Mouse (Mus musculus): ENCODE results near the gene Axl.
"Not testable (repeated sequence)": the region's sequence is repeated elsewhere in the genome, so short reads cannot be mapped to it uniquely, and the experiment has no call there.

The Axl gene

GRCm38 (mm10) chr7:25793679-25794078 lies 5.2 kb upstream of the Axl start:
- no peak for DNase-seq (ENCODE audit: low spot score in 2 of 2)

GRCm38 (mm10) chr7:25792966-25793365 lies 4.5 kb upstream of the Axl start:
- DNase-seq (ENCODE audit: low spot score in 2 of 2): not testable (repeated sequence)

DNA sequence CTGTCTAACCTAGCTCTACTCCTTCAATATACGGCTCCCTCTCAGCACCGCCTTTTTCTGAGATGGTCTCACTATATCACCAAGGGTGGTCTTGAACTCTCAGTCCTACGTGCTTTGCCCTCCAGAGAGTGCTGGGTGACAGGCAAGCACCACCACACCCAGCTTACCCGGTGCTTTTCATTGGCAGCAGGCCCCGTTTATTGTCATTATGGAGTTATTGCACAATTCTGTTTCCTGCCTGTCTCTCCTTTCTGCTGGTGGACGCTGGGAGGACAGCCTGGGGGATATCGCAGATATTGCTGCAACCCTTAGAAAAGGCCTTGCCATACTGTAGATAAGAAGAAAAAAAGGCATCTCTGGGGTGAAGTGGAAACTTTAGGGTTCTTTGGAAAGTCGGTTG lies 2.1 kb upstream of the Axl start:
- no peak for DNase-seq (ENCODE audit: low spot score in 2 of 2)

- no peak for DNase-seq (ENCODE audit: low spot score in 2 of 2)
These were observed 580 bp upstream of the Axl start for GRCm38 (mm10) chr7:25789129-25789440.

- no peak for DNase-seq (ENCODE audit: low spot score in 2 of 2)
These were observed 867 bp downstream of the Axl start for GRCm38 (mm10) chr7:25787456-25788219.

- DNase-seq (ENCODE audit: low spot score in 2 of 2): no peak
These were observed 1.5 kb downstream of the Axl start for GRCm38 (mm10) chr7:25786974-25787373.

DNA sequence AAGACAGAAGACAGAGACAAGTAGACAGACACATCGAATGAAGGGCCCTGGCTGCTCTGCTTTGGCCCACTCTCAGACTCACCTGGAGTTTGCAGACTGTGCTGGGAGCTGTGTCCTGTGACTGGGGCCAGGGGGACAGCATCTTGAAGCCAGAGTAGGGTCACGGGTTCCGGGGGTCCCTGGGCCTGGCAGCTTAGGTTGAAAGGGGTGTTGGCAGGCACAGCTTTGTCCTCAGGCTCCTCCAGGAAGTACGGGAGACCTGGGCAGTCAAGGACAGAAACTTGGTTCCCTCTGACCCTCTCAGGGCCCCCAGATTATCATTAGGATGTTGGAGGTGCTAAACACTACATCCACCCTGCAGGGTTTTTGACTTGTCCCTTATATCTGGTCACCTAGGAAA lies 2.8 kb downstream of the Axl start:
- DNase-seq (ENCODE audit: low spot score in 2 of 2): no peak

GRCm38 (mm10) chr7:25784808-25785207 lies 3.7 kb downstream of the Axl start:
- DNase-seq (ENCODE audit: low spot score in 2 of 2): no peak

DNA sequence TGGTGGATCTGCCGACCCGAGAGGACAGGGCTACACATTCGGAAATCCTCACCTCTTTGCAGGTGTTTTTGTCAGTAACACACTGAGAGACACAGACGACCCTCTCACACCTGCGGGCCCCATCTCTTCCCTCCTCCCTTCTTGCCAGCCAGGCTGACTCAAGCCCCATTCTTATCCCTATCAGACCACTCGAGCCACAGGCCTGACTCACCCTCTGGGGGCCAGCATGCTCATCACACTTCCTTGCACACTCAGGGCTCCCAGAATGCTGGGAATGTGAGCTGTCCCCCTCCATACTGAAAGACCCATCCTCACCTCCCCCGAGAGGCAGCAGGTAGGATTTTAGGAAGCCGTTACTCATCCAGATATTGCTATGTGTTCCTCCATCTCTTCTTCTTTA lies 4.8 kb downstream of the Axl start:
- no peak for DNase-seq (ENCODE audit: low spot score in 2 of 2)

GRCm38 (mm10) chr7:25782744-25783143 lies 5.8 kb downstream of the Axl start:
- DNase-seq (ENCODE audit: low spot score in 2 of 2): no peak

DNA sequence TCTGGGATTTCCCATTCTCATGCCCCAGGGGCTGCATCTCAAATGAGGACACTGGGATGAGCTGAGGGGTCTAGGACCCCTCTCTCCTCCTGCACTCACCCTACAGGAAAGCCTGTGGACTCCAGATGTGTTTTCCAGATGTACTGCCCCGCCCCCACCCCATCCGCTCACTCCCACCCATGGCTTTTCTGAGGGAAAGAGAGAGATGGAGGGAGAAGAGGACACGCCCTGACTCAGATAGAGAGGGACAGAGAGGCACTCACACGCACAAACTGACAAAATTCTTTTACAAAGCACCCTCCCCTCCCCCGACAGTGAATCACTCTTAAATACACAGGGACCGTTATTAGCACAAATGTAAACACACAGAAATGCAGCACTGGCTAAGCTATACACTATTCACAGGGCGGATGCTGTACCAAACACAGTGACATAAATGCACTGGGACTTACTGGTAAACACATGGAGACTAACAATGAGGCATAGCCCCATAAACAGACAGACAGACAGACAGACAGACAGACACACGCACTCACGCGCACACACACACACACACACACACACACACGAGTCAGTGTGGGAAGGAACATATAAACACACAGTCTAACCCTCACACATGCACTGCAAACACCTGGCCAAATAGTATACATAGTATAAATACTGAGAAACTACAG lies 6.4 kb downstream of the Axl start:
- no peak for DNase-seq (ENCODE audit: low spot score in 2 of 2)

DNA sequence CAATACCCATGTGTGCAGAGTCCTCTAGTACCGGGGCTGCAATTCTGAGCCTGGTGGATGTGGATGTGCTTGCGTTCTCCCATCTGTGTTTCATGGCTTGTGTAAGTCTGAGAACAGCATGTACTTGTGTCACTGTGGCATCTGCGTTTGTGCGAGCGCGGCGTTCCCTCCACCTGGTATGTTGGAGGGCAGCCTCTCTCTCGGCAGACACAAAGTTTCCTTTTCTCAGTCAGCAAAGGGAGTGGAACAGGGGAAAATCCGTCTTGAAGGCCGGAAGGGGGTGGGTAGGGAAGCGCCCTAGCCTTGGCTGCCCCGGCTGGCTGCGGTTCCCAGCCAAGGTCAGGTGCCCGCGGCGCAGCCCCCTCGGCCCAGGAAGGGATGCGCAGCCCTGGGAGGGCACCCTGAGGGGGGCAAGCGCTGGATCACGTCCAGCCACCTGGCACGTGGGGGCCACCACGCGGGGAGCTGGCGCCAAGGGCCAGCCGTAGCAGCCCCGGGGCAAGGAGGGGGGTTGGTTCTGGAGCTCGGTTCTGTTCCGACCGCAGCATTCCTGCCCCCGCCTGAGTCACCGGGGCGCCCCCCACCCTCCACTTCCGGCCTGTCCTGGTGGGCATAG lies 7.1 kb downstream of the Axl start:
- peak in 1 of 2 experiments; percentile 71 for DNase-seq (ENCODE audit: low spot score in 2 of 2)

DNA sequence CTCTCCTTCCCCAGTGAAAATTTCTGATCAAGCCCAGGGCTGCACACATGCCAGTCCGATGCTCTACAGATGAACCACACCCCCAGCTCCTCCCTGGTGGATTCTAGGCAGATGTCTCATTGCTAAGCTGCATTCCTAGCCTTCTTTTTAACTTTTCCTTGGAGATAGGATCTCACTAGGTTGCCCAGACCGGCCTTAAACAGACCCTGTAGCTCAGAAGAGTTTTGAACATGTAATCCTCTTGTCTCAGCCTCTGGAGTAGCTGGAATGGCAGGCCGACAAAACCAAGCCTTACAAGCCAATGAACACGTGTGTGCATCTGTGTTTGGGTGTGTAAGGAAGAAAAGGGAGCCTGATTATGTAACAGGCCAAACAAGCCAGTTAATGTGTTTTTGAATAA lies 7.8 kb downstream of the Axl start:
- no peak for DNase-seq (ENCODE audit: low spot score in 2 of 2)

DNA sequence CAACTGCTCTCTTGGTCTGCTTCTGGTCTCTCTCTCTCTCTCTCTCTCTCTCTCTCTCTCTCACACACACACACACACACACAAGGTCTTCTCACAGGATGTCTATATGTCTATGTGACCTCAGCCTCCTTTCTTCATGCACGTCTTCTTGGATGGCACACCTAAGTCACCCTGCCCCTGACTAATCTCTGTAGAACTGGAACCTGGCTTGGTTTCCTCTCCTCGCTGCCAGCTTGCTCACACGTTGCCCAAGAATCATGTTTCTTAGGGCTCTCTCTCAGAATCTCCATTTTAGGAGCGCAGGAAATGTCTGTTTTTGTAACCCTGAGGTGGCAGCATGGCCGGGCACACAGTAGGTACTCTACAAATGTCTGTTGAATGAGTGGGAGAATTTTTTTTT lies 8.5 kb downstream of the Axl start:
- DNase-seq (ENCODE audit: low spot score in 2 of 2): no peak

DNA sequence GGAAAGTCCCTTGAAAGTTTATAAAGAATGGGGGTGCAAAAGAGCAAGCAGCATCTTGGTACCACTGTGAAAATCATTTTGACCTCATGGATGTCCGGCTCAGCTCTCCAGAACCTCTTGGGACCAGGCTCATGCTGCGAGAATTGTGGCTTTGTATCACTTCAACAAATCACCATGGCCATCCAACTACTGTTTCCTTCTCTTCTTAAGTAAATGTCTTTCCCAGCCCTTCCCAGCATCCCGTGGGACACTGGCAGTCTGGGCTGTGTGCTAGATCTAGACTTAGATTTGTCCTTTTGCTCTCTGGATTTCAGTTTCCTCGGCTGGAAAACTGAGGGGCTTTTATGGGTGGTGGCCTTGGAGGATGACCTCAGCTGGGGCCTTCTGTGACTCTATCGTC lies 20.3 kb downstream of the Axl start:
- no peak for DNase-seq (ENCODE audit: low spot score in 2 of 2)

DNA sequence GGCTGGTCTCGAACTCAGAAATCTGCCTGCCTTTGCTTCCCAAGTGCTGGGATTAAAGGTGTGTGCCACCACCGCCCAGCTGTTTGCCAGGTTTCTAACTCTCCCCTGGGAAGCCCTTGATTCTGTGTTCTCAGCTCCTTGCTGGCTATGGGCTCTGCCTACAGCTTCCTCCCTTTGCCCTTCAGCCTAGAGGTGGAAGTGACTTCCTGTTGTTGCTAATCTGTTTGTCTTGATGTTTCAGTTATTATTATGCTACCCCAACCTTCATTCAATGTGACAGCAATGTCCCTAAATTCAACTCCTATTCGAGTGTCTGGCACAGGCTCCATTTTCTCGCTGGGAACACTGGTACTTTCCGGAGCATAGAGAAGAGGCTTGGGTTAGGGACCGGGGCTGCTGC lies 22.4 kb downstream of the Axl start:
- no peak for DNase-seq (ENCODE audit: low spot score in 2 of 2)

DNA sequence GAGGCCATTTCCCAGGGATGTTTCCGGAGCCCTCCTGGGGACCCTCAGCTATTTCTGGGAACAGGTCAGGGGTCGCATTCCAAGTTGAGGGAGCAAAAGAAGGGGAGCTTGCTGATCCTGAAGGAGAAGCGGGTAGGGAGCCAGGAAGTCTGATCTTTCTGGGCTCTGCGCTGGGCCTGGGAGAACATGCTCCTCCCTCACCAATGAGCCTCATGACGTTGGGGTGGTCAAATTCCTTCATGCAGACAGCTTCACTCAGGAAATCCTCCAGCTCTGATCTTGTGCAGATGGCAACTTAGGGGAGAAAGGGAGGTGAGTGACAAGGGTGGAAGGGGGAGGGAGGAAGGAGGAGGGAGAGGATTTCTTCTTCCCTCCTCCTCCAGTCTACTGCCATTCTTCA lies 24.3 kb downstream of the Axl start:
- no peak for DNase-seq (ENCODE audit: low spot score in 2 of 2)

GRCm38 (mm10) chr7:25763678-25764077 lies 24.8 kb downstream of the Axl start:
- DNase-seq (ENCODE audit: low spot score in 2 of 2): peak in 1 of 2 experiments; percentile 57

DNA sequence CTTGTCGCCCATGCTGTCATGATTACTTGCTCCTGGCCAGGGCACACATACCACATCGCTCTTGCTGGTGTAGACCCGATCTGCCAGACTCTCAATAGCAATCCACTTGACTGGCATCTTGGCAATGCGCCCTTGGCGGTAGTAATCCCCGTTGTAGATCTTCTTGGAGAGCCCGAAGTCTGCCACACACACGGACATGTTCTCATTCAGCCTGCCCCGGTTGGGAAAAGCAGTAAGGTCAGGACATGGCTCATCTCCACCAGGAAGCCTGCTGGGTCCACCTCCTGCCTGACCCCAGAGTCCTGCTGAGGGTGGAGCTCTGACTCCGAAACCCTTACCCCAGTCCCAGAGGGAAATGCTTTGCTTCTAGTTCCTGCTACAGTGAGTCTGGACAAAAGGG lies 27.2 kb downstream of the Axl start:
- DNase-seq (ENCODE audit: low spot score in 2 of 2): no peak

- DNase-seq (ENCODE audit: low spot score in 2 of 2): peak; percentile 87 to 94
These were observed 32.5 kb downstream of the Axl start for GRCm38 (mm10) chr7:25756011-25756410.

- DNase-seq (ENCODE audit: low spot score in 2 of 2): peak in 1 of 2 experiments; percentile 57
These were observed 33.1 kb downstream of the Axl start for GRCm38 (mm10) chr7:25755468-25755833.

DNA sequence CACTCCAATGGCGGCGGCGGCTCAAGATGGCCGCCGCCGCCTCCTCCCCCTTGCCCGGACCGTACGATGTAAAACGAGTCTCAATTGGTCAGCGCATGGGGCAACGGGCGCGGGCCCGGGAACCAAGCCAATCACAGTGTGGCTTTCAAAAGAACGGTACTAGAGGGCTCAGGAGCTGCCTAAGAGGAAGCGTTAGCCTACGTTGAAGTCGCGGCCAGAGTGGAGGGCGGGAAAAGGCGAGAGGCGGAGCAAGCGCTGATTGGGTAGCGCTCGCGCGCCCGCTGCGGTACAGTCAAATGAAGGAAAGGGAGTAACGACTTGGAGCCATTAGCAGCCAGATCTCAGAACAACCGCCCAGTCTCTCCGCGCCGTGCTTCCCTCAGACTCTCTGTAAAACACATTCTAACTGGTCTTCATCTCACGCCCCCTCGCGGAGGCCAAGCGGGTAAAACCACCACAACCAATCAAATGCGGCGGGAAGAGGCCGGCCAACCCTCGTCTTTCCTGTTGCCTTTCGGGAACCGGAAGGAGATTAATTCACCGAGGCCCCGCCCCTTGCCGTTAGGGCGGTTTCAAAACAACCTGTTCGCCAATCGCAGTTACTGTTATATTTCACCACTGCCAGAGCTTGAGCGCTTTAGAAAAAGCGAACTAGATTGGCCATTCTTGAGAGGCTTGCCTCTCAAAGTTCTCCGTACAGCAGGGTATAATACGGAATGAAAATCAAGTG lies 33.6 kb downstream of the Axl start, which contains the start of gene Hnrnpul1:
Gene Hnrnpul1, minus strand, starts transcription at position 20 of the 730 bp plus-strand sequence.
- peak; percentile 99 for DNase-seq (ENCODE audit: low spot score in 2 of 2)

DNA sequence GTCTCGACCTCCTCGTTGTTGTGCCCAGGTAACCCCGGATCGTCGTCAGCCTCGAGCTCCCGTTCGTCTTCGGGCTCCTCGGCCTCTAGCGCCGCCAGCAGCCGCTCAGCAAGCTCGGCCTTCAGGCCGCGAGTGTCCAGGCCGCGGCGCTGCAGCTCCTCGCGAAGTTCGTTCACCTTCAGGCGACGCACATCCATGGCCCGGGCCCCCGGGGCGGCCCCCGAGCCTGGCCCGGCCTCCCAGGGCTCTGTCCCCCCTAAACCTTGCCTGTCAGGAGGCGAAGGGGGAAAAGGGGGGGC lies 34.1 kb downstream of the Axl start:
- no peak for DNase-seq (ENCODE audit: low spot score in 2 of 2)
